In the genomic region with DNA sequence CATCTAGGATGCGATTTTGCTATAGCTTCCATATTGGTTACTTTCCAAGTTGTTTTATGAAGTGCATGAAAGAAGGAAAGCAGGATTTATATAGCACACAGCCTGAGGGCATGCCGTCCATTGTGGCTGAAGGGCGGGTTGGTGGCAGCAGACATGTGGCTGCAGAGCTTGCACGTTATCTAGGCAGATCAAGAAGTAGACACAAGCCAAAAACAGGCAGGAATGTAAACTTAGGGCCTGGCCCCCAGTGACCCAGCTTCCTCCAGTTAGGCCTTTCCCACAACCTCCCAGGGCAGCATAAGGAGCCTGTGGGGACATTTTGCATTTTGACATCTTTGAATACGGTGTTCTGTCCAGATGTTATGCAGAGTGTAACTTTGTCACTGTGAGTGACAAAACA, we compare ENCODE assay signal across 15 mouse cellular contexts. TPM values are rescaled to one million over a fixed set of nuclear protein-coding genes. Genes with fewer than 3 reads are reported as not detected.
A peak's percentile ranks its signal among the peaks of the same experiment; 100 is the strongest.
DNase-seq lines count a peak whose midpoint lies in the region; ATAC-seq and TF ChIP-seq lines count a peak whose summit lies in the region.
"Had no signal": no experiment of that assay in that cellular context is flagged by ENCODE, and none has a peak within 500 bp of the region (broad histone marks: within the 10 kb centered on the region; RNA-seq: fewer than 3 reads in every experiment).

No protein-coding gene starts in this region.

- H3K4me2 ChIP-seq in heart, embryonic 12.5 days = no peak overlapping the region
- no peak overlapping the region for H3K4me2 ChIP-seq in forebrain, postnatal 0 days (ENCODE audit: low read depth)
- H3K4me2 ChIP-seq: forebrain, embryonic 15.5 days; limb, embryonic 12.5 days had no signal

- peaks cover under 1% of the 10 kb centered on the region; the same call in 1 of the 2 replicates for H3K36me3 ChIP-seq in heart, embryonic 12.5 days
- no peaks in the 10 kb centered on the region for H3K36me3 ChIP-seq in forebrain, postnatal 0 days (ENCODE audit: insufficient read depth)
- H3K36me3 ChIP-seq: forebrain, embryonic 15.5 days had no signal

- H3K27me3 ChIP-seq in heart, embryonic 12.5 days (replicated peaks) = no peaks in the 10 kb centered on the region
- H3K27me3 ChIP-seq in forebrain, postnatal 0 days (ENCODE audit: insufficient read depth, low read length) = no peaks in the 10 kb centered on the region
- H3K27me3 ChIP-seq: forebrain, embryonic 15.5 days; limb, embryonic 12.5 days had no signal

- no peaks in the 10 kb centered on the region for H3K9me3 ChIP-seq in heart, embryonic 12.5 days (replicated peaks)
- H3K9me3 ChIP-seq in forebrain, postnatal 0 days (ENCODE audit: low read length) = no peaks in the 10 kb centered on the region
- H3K9me3 ChIP-seq: forebrain, embryonic 15.5 days had no signal

- 0 out of 2 replicates have a peak overlapping the region, but pooled peaks have one; percentile 11 for H3K9ac ChIP-seq in heart, embryonic 12.5 days
- H3K9ac ChIP-seq in forebrain, postnatal 0 days = no peak overlapping the region
- H3K9ac ChIP-seq: forebrain, embryonic 15.5 days; limb, embryonic 12.5 days had no signal

- TF ChIP-seq CTCF in forebrain, postnatal 0 days (IDR thresholded peaks at IDR 0.05; ENCODE audit: low read depth) = no peak

- no peak for ATAC-seq in heart, embryonic 12.5 days (ENCODE audit: insufficient number of reproducible peaks, low FRiP score)
- peak; percentile 45; the same call in 1 of the 2 replicates for ATAC-seq in erythroid progenitor cell, adult 5-6 weeks (replicated peaks; ENCODE audit: low FRiP score, poor library complexity, severe bottlenecking)
- no peak for ATAC-seq in forebrain, postnatal 0 days
- ATAC-seq: CD4-positive, CD25-positive, alpha-beta regulatory T cell, adult 4 months; forebrain, embryonic 15.5 days; intestine, embryonic 16.5 days had no signal

- H3K27ac ChIP-seq in heart, embryonic 12.5 days (ENCODE audit: poor library complexity, severe bottlenecking) = 0 out of 2 replicates have a peak overlapping the region, but pooled peaks have one; percentile 25
- H3K27ac ChIP-seq in forebrain, postnatal 0 days (ENCODE audit: low read depth, low read length) = no peak overlapping the region
- H3K27ac ChIP-seq: forebrain, embryonic 15.5 days; limb, embryonic 12.5 days had no signal

- DNase-seq in heart, adult 9 months (ENCODE audit: low spot score in 2 of 2) = no peak
- peak; percentile 47 for DNase-seq in urinary bladder, postnatal 14 days (ENCODE audit: low spot score)
- no peak for DNase-seq in urinary bladder, adult 2 months (ENCODE audit: low spot score)
- DNase-seq in urinary bladder, postnatal 36 days (ENCODE audit: low spot score in 2 of 2) = peak; percentile 32 to 37
- DNase-seq in layer of hippocampus, postnatal 10 days (ENCODE audit: low spot score in 2 of 2) = no peak
- DNase-seq in forebrain, postnatal 0 days = no peak
- DNase-seq: adrenal gland, adult 8-10 months; gastrocnemius, postnatal 36 days; heart, postnatal 14 days had no signal

- peaks cover 18% of the 10 kb centered on the region for H3K4me1 ChIP-seq in heart, embryonic 12.5 days (replicated peaks)
- 0 out of 2 replicates have a peak, but pooled peaks cover 6% of the 10 kb centered on the region for H3K4me1 ChIP-seq in forebrain, postnatal 0 days (ENCODE audit: insufficient read depth)

- 43% methylated on average over 5 of the region's 5 CpGs for WGBS in heart, embryonic 12.5 days
- WGBS in forebrain, postnatal 0 days = 52% methylated on average over 5 of the region's 5 CpGs

- H3K4me3 ChIP-seq in heart, embryonic 12.5 days = no peak overlapping the region
- H3K4me3 ChIP-seq in forebrain, postnatal 0 days (ENCODE audit: low read depth, low read length) = no peak overlapping the region
- H3K4me3 ChIP-seq: forebrain, embryonic 15.5 days; limb, embryonic 12.5 days had no signal

RNA-seq across cellular contexts. Expression of a gene that starts 31.0 kb away (rescaled TPM):
- polyA plus RNA-seq in heart, embryonic 12.5 days (2016; fragmentation: Nextera tagmentation; extraction: Ambion mirVana) = 6.6 and 7.8 TPM in 2 replicates
- polyA plus RNA-seq in urinary bladder, adult 2 months (2012; rRNA removed) = 8.6 and 11.2 TPM in 2 replicates
- total RNA-seq in erythroid progenitor cell, adult 5-6 weeks (2015; ENCODE audit: low replicate concordance) = 5.9 and 6.8 TPM in 2 replicates
- total RNA-seq in erythroid progenitor cell, adult 5-6 weeks (2017; ENCODE audit: low replicate concordance) = 3.4 and 5.9 TPM in 2 replicates
- total RNA-seq in layer of hippocampus, postnatal 10 days (2021) = 10 to 100 TPM; 52.3 to 59.0 TPM
- total RNA-seq in forebrain, postnatal 0 days (2014; rRNA removed) = 53.4 and 79.7 TPM in 2 replicates
- 22.1 and 31.8 TPM in 2 replicates for polyA plus RNA-seq in forebrain, postnatal 0 days (2015; fragmentation: Nextera tagmentation; extraction: Ambion mirVana)

Comparison
In these comparisons a context has a peak if more than half of its experiments do, and no peak if none do; other contexts are left out.
1. DNase-seq: peak in urinary bladder, postnatal 14 days (single experiment) and urinary bladder, postnatal 36 days (2 of 2); none in heart, adult 9 months (0 of 2), urinary bladder, adult 2 months (single experiment), layer of hippocampus, postnatal 10 days (0 of 2) and forebrain, postnatal 0 days (single experiment).